Comparison of ENCODE assay signal across 30 mouse cellular contexts in the genomic region with DNA sequence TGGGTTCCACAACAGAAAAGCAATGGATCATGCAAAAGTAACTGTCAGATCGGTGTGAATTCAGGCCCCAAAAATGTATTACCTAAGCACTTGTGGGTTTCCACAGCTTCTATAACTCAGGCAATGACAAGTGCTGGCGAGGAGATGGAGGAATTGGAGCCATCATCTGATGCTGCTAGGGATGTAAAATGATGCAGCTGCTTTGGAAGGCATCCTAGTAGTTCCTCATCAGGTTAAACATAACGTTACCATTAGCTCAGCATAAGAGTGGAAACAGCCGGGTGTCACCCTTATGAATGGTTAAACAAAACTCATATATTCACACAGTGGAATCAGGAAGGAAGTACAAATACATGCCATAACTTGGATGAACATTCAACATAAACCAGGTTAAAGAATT. TPM values are rescaled to one million over a fixed set of nuclear protein-coding genes. Genes with fewer than 3 reads are reported as not detected.
A peak's percentile ranks its signal among the peaks of the same experiment; 100 is the strongest.
DNase-seq lines count a peak whose midpoint lies in the region; ATAC-seq and TF ChIP-seq lines count a peak whose summit lies in the region.
"Had no signal": no experiment of that assay in that cellular context is flagged by ENCODE, and none has a peak within 500 bp of the region (broad histone marks: within the 10 kb centered on the region; RNA-seq: fewer than 3 reads in every experiment).

No protein-coding gene starts in this region.

- no peak for TF ChIP-seq CTCF in heart, postnatal 0 days (IDR thresholded peaks at IDR 0.05; ENCODE audit: low read depth)
- TF ChIP-seq CTCF in lung, adult 2 months (IDR thresholded peaks at IDR 0.05; ENCODE audit: insufficient read depth, low read length) = no peak

- ATAC-seq in heart, embryonic 12.5 days (ENCODE audit: insufficient number of reproducible peaks, low FRiP score) = no peak
- peak; percentile 27; the same call in 1 of the 2 replicates for ATAC-seq in heart, postnatal 0 days (ENCODE audit: insufficient read depth, low read depth)
- ATAC-seq: forebrain, embryonic 13.5 days; hindbrain, embryonic 16.5 days; midbrain, embryonic 15.5 days had no signal

- 69% methylated on average over 4 of the region's 4 CpGs for WGBS in heart, embryonic 12.5 days
- 55% methylated on average over 4 of the region's 4 CpGs for WGBS in heart, postnatal 0 days
- WGBS in lung, adult 2 months = 55% methylated on average over 4 of the region's 4 CpGs

- DNase-seq in heart, adult 8-10 months (ENCODE audit: low spot score) = peak; percentile 34
- peak; percentile 97 for DNase-seq in 3T3-L1 (ENCODE audit: low read depth, low spot score)
- DNase-seq in heart, postnatal 0 days (ENCODE audit: low spot score) = no peak
- DNase-seq in skeletal muscle tissue, adult 2 months (ENCODE audit: low read depth, low spot score) = peak; percentile 50
- no peak for DNase-seq in layer of hippocampus, postnatal 14 days (ENCODE audit: low spot score in 2 of 2)
- no peak for DNase-seq in frontal cortex, adult 2 months (ENCODE audit: extremely low spot score in 1 of 2, low spot score in 1 of 2)
- DNase-seq in lung, adult 2 months = no peak
- DNase-seq: adrenal gland, adult 8-10 months; B cell, adult 2 months; cerebellum, adult 18-20 months; cerebellum, postnatal 14 days; gastrocnemius, postnatal 14 days; kidney, adult 8-10 months; kidney, postnatal 10 days; liver; lung, postnatal 4 days had no signal

- H3K4me1 ChIP-seq in heart, embryonic 12.5 days (replicated peaks) = peaks cover 1% of the 10 kb centered on the region; the same call in 1 of the 2 replicates
- H3K4me1 ChIP-seq in heart, postnatal 0 days (ENCODE audit: control insufficient read depth, insufficient read depth) = no peaks in the 10 kb centered on the region
- H3K4me1 ChIP-seq in lung, adult 2 months (ENCODE audit: control insufficient read depth, insufficient read depth, low read length) = no peaks in the 10 kb centered on the region
- H3K4me1 ChIP-seq: forebrain, embryonic 13.5 days; hindbrain, embryonic 10.5 days; liver, embryonic 15.5 days; midbrain, embryonic 15.5 days had no signal

- H3K36me3 ChIP-seq in heart, embryonic 12.5 days = no peaks in the 10 kb centered on the region
- H3K36me3 ChIP-seq in heart, postnatal 0 days (replicated peaks; ENCODE audit: control insufficient read depth, insufficient read depth, low read length) = no peaks in the 10 kb centered on the region
- H3K36me3 ChIP-seq: embryonic facial prominence, embryonic 12.5 days; G1E; hindbrain, embryonic 10.5 days; limb, embryonic 10.5 days; liver, embryonic 15.5 days; midbrain, embryonic 15.5 days had no signal

- H3K4me2 ChIP-seq in heart, embryonic 12.5 days = no peak overlapping the region
- H3K4me2 ChIP-seq in heart, postnatal 0 days (ENCODE audit: low read depth, low read length) = no peak overlapping the region
- H3K4me2 ChIP-seq: embryonic facial prominence, embryonic 12.5 days; forebrain, embryonic 13.5 days; liver, embryonic 15.5 days; midbrain, embryonic 15.5 days had no signal

- H3K4me3 ChIP-seq in heart, embryonic 12.5 days = no peak overlapping the region
- no peak overlapping the region for H3K4me3 ChIP-seq in heart, postnatal 0 days (ENCODE audit: low read depth, low read length)
- H3K4me3 ChIP-seq in lung, adult 2 months (replicated peaks; ENCODE audit: extremely low read depth, low read depth, low read length) = no peak overlapping the region
- H3K4me3 ChIP-seq: embryonic facial prominence, embryonic 12.5 days; erythroblast, embryonic 14.5 days; forebrain, embryonic 13.5 days; heart, adult 2 months; hindbrain, embryonic 10.5 days; limb, embryonic 10.5 days; liver, embryonic 15.5 days; midbrain, embryonic 15.5 days had no signal

- no peak overlapping the region for H3K27ac ChIP-seq in heart, embryonic 12.5 days (ENCODE audit: poor library complexity, severe bottlenecking)
- H3K27ac ChIP-seq in heart, postnatal 0 days (ENCODE audit: low read depth) = no peak overlapping the region
- H3K27ac ChIP-seq: embryonic facial prominence, embryonic 12.5 days; forebrain, embryonic 13.5 days; heart, adult 2 months; hindbrain, embryonic 10.5 days; limb, embryonic 10.5 days; liver, embryonic 15.5 days; midbrain, embryonic 15.5 days had no signal

- no peak for TF ChIP-seq POLR2A in lung, adult 2 months (IDR thresholded peaks at IDR 0.05; ENCODE audit: borderline replicate concordance, extremely low read depth, low read depth, low read length)

- TF ChIP-seq EP300 in heart, postnatal 0 days (IDR thresholded peaks at IDR 0.05; ENCODE audit: low read depth) = no peak

- H3K9me3 ChIP-seq in heart, embryonic 12.5 days (replicated peaks) = no peaks in the 10 kb centered on the region
- no peaks in the 10 kb centered on the region for H3K9me3 ChIP-seq in heart, postnatal 0 days (replicated peaks; ENCODE audit: control insufficient read depth, low read length)
- H3K9me3 ChIP-seq: embryonic facial prominence, embryonic 12.5 days; forebrain, embryonic 13.5 days; hindbrain, embryonic 10.5 days; limb, embryonic 10.5 days; liver, embryonic 15.5 days; midbrain, embryonic 15.5 days had no signal

- no peaks in the 10 kb centered on the region for H3K27me3 ChIP-seq in heart, embryonic 12.5 days (replicated peaks)
- H3K27me3 ChIP-seq in heart, postnatal 0 days (ENCODE audit: control insufficient read depth, insufficient read depth, low read length) = no peaks in the 10 kb centered on the region
- H3K27me3 ChIP-seq: CH12.LX; embryonic facial prominence, embryonic 12.5 days; forebrain, embryonic 13.5 days; liver, embryonic 15.5 days; midbrain, embryonic 15.5 days had no signal

- H3K9ac ChIP-seq in heart, embryonic 12.5 days = no peak overlapping the region
- no peak overlapping the region for H3K9ac ChIP-seq in heart, postnatal 0 days (replicated peaks; ENCODE audit: low read depth, low read length)
- H3K9ac ChIP-seq: embryonic facial prominence, embryonic 12.5 days; forebrain, embryonic 13.5 days; liver, embryonic 15.5 days; midbrain, embryonic 15.5 days had no signal

RNA-seq across cellular contexts. Expression of gene Dpt, which starts 3.4 kb away (rescaled TPM):
- 10 to 100 TPM; 77.8 to 93.7 (median 88.2) TPM for total RNA-seq in heart, adult 8-10 months (2022)
- polyA plus RNA-seq in heart, embryonic 12.5 days (2016; fragmentation: Nextera tagmentation; extraction: Ambion mirVana) = 1.7 and 2.1 TPM in 2 replicates
- total RNA-seq in heart, postnatal 0 days (2014; rRNA removed; ENCODE audit: low replicate concordance) = 83.2 and 87.1 TPM in 2 replicates
- 52.5 and 58.1 TPM in 2 replicates for polyA plus RNA-seq in heart, postnatal 0 days (2015; fragmentation: Nextera tagmentation; extraction: Ambion mirVana)
- under 1 TPM; 0.44 to 0.64 TPM for total RNA-seq in layer of hippocampus, postnatal 14 days (2021)
- 0.30 and 0.36 TPM in 2 replicates for polyA plus RNA-seq in frontal cortex, adult 2 months (2012; rRNA removed)
- 69.2 and 71.1 TPM in 2 replicates for polyA plus RNA-seq in lung, adult 2 months (2012; rRNA removed)
- total RNA-seq: CH12.LX; G1E; megakaryocyte-erythroid progenitor cell, adult 5-6 weeks had no signal
- polyA plus RNA-seq: forebrain, embryonic 13.5 days; G1E; hindbrain, embryonic 10.5 days; neural tube, embryonic 14.5 days had no signal

Comparison
In these comparisons a context has a peak if more than half of its experiments do, and no peak if none do; other contexts are left out.
1. DNase-seq: peak in heart, adult 8-10 months (single experiment), 3T3-L1 (single experiment) and skeletal muscle tissue, adult 2 months (single experiment); none in heart, postnatal 0 days (single experiment), layer of hippocampus, postnatal 14 days (0 of 2), frontal cortex, adult 2 months (0 of 2) and lung, adult 2 months (single experiment).
2. RNA of gene Dpt, which starts 3.4 kb away (polyA plus RNA-seq): 69.2 to 71.1 TPM in lung, adult 2 months and 52.5 to 58.1 TPM in heart, postnatal 0 days; 1.7 to 2.1 TPM in heart, embryonic 12.5 days and 0.30 to 0.36 TPM in frontal cortex, adult 2 months; every median in the first group is over 10 times any median in the second.